Comparison of ENCODE assay signal across 18 mouse cellular contexts in the genomic region with DNA sequence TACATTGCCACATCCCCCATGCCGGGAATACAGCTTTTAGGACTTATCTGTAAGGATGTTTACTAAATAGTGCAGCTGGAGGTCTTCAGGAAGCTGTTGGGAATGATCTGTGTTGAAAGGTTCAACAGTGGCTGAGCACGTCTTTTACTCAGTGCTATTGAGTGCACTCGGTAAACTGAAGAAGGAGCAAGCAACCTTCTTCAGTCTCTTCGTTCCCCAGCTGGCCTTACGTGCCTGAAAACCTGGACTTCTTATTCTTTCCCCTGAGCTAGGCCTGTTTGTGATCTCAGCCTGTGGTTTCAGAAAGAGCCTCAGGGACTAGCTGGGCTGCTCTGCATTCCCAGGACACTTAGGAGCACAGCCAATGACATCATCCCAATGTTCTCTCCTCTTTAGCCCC. TPM values are rescaled to one million over a fixed set of nuclear protein-coding genes. Genes with fewer than 3 reads are reported as not detected.
A peak's percentile ranks its signal among the peaks of the same experiment; 100 is the strongest.
DNase-seq lines count a peak whose midpoint lies in the region; ATAC-seq and TF ChIP-seq lines count a peak whose summit lies in the region.
"Had no signal": no experiment of that assay in that cellular context is flagged by ENCODE, and none has a peak within 500 bp of the region (broad histone marks: within the 10 kb centered on the region; RNA-seq: fewer than 3 reads in every experiment).

No protein-coding gene starts in this region.

- intact Hi-C loops in gastrocnemius, adult 2 months (cut with DNase I) = no loop called here
- intact Hi-C loops in gastrocnemius, postnatal 14 days (cut with DNase I; ENCODE audit: low total_unique reads) = no loop called here

- ATAC-seq in kidney, embryonic 14.5 days (ENCODE audit: low FRiP score, low TSS enrichment) = no peak
- ATAC-seq: CD4-positive, CD25-positive, alpha-beta regulatory T cell, adult 4 months had no signal

- no peak for TF ChIP-seq CTCF in gastrocnemius, adult 2 months (IDR thresholded peaks at IDR 0.05)

- no peaks in the 10 kb centered on the region for H3K9me3 ChIP-seq in kidney, embryonic 14.5 days (ENCODE audit: control insufficient read depth, low read length)
- H3K9me3 ChIP-seq: embryonic facial prominence, embryonic 13.5 days had no signal

- no peaks in the 10 kb centered on the region for H3K27me3 ChIP-seq in kidney, embryonic 14.5 days (ENCODE audit: control insufficient read depth, insufficient read depth, low read length)
- H3K27me3 ChIP-seq: embryonic facial prominence, embryonic 13.5 days had no signal

- no peak overlapping the region for H3K4me3 ChIP-seq in gastrocnemius, adult 2 months
- H3K4me3 ChIP-seq in kidney, embryonic 14.5 days (ENCODE audit: low read length) = no peak overlapping the region
- H3K4me3 ChIP-seq: embryonic facial prominence, embryonic 13.5 days had no signal

- H3K4me1 ChIP-seq in kidney, embryonic 14.5 days (ENCODE audit: control insufficient read depth, insufficient read depth, low read length) = no peaks in the 10 kb centered on the region
- H3K4me1 ChIP-seq: embryonic facial prominence, embryonic 13.5 days had no signal

- peak; percentile 0 for DNase-seq in gastrocnemius, adult 2 months
- DNase-seq in gastrocnemius, postnatal 14 days = no peak
- peak; percentile 1 for DNase-seq in kidney, postnatal 4 days
- peak; percentile 61 for DNase-seq in 3134 (ENCODE audit: extremely low read depth, insufficient read length, low spot score)
- DNase-seq in Muller cell, postnatal 12 days (ENCODE audit: inconsistent ontology term) = peak; percentile 0
- DNase-seq in cerebellum, adult 18-20 months = no peak
- no peak for DNase-seq in testis, postnatal 10 days (ENCODE audit: low spot score)
- DNase-seq: adrenal gland, adult 8-10 months; cerebellum, postnatal 10 days; kidney, adult 8-10 months; left cerebral cortex, postnatal 4 days; right cerebral cortex, postnatal 25 days had no signal

- no peak overlapping the region for H3K4me2 ChIP-seq in kidney, embryonic 14.5 days (replicated peaks; ENCODE audit: low read depth, low read length)
- H3K4me2 ChIP-seq: embryonic facial prominence, embryonic 13.5 days had no signal

- no peaks in the 10 kb centered on the region for H3K36me3 ChIP-seq in kidney, embryonic 14.5 days (ENCODE audit: control insufficient read depth, insufficient read depth, low read length)
- H3K36me3 ChIP-seq: embryonic facial prominence, embryonic 13.5 days had no signal

- H3K9ac ChIP-seq in kidney, embryonic 14.5 days (ENCODE audit: low read depth, low read length) = no peak overlapping the region
- H3K9ac ChIP-seq: embryonic facial prominence, embryonic 13.5 days had no signal

- 72% methylated on average over 5 of the region's 5 CpGs for WGBS in kidney, embryonic 14.5 days

- H3K27ac ChIP-seq in gastrocnemius, adult 2 months = no peak overlapping the region
- H3K27ac ChIP-seq in kidney, embryonic 14.5 days (ENCODE audit: low read depth, low read length) = no peak overlapping the region
- H3K27ac ChIP-seq: embryonic facial prominence, embryonic 13.5 days had no signal

RNA-seq across cellular contexts. Expression of a gene that starts 51.2 kb away (rescaled TPM):
- not detected for total RNA-seq in gastrocnemius, adult 2 months (2021)
- not detected for total RNA-seq in gastrocnemius, postnatal 14 days (2021)
- 1.8 and 1.9 TPM in 2 replicates for polyA plus RNA-seq in kidney, embryonic 14.5 days (2014; fragmentation: Nextera tagmentation; extraction: Ambion mirVana)
- total RNA-seq: adrenal gland, adult 8-10 months; layer of hippocampus, postnatal 25 days; left cerebral cortex, postnatal 4 days; monocyte, adult 5-6 weeks; neutrophil, adult 5-6 weeks had no signal
- polyA plus RNA-seq: CD4-positive, CD25-positive, alpha-beta regulatory T cell, adult 4 months had no signal

Comparison
In these comparisons a context has a peak if more than half of its experiments do, and no peak if none do; other contexts are left out.
1. DNase-seq: peak in gastrocnemius, adult 2 months (single experiment), kidney, postnatal 4 days (2 of 2), 3134 (single experiment) and Muller cell, postnatal 12 days (single experiment); none in gastrocnemius, postnatal 14 days (single experiment), cerebellum, adult 18-20 months (0 of 2) and testis, postnatal 10 days (single experiment).